Mouse (Mus musculus) erythroblast, embryonic 14.5 days (primary cell): Measurements from ENCODE around the gene Pate1. TPM values are rescaled to one million over a fixed set of nuclear protein-coding genes. Genes with fewer than 3 reads are reported as not detected.

ENCODE experiments used
- H3K27me3 ChIP-seq: 2 replicates; pipeline ENCODE4 v1.6.1; 2012; ENCODE audit warnings: inconsistent platforms; ENCODE audit not compliant: control insufficient read depth
- H3K36me3 ChIP-seq: 2 replicates; pipeline ENCODE4 v1.6.1; 2012; ENCODE audit warnings: mild to moderate bottlenecking, inconsistent platforms; ENCODE audit not compliant: control insufficient read depth
- H3K4me1 ChIP-seq: 2 replicates; pipeline ENCODE4 v1.6.1; 2012; ENCODE audit warnings: inconsistent platforms; ENCODE audit not compliant: control insufficient read depth
- H3K4me3 ChIP-seq: replicated peaks from 2 replicates; pipeline ENCODE3; 2012; ENCODE audit warnings: moderate library complexity, mild to moderate bottlenecking, inconsistent platforms
- H3K9me3 ChIP-seq: 2 replicates; pipeline ENCODE4 v1.6.1; 2012; ENCODE audit warnings: low read length, inconsistent platforms, mixed read lengths; ENCODE audit not compliant: control insufficient read depth
- GATA1 ChIP-seq: IDR thresholded peaks from 2 replicates; pipeline ENCODE4 v1.6.1; 2012; ENCODE audit warnings: low read length, inconsistent platforms, mixed read lengths
- TAL1 ChIP-seq: IDR thresholded peaks from 3 replicates; pipeline ENCODE4 v1.6.1; 2012; ENCODE audit warnings: low read length, inconsistent platforms, mixed read lengths
- polyA plus RNA-seq: library from polyadenylated mRNA; stranded (reverse); fragments of >175 nt; gene quantifications from 2 replicates; pipeline ENCODE4 v1.2.3, GENCODE M21; 2012

Pate1 gene
- polyA plus RNA-seq: not detected in 2 replicates

DNA sequence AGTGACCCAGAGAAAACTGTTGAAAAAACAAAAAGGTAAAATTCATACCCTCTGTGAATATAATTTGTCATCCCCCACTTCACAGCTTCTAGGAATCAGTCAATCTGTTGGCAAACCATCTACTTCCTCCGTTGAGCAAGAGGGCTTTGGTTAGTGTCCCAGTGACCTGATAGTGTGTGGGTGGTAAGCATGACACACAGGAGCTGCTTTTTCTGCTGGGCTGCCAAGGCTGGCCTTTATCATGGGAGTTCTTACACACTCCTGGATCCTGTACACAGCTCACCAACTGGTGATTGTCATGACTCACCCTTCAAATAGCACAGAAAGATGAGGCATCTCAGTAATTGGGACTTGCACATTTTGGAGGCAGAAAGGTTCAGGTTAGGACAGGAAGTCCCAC lies at the start of gene Pate1:
Gene Pate1, minus strand, starts transcription at position 378 of the 400 bp plus-strand sequence.
- Histone ChIP-seq H3K9me3 (no peaks in the 10 kb centered on the region), H3K36me3 (no peaks in the 10 kb centered on the region), H3K4me1 (no peaks in the 10 kb centered on the region), H3K27me3 (no peaks in the 10 kb centered on the region), H3K4me3 (no peak within 1 kb of the TSS)
- no peak for TF ChIP-seq TAL1
- TF ChIP-seq GATA1: no peak

DNA sequence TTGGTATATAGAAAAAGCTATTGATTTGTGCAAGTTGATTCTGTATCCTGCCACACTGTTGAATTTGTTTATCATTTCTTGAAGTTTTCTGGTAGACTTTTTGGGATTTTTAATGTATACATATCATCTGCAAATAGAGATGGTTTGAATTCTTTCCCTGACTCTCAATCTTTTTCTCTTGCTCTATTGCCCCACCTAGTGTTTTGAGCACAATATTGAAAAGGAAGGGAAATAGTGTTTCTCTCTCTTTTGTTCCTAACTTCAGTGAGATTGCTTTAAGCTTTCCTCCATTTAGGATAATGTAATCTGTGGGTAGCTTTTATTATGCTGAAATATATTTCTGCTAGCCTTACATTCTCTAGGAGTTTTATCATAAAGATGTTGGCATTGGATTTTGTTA lies 20.1 kb upstream of the Pate1 start:
- H3K4me1 ChIP-seq: no peaks in the 10 kb centered on the region
- TF ChIP-seq TAL1 (no peak), GATA1 (no peak)
- H3K27me3 ChIP-seq: no peaks in the 10 kb centered on the region
- peaks cover 3% of the 10 kb centered on the region; the same call in 1 of the 2 replicates for H3K9me3 ChIP-seq
- no peak overlapping the region for H3K4me3 ChIP-seq
- H3K36me3 ChIP-seq: no peaks in the 10 kb centered on the region

- H3K4me1 ChIP-seq: no peaks in the 10 kb centered on the region
- TF ChIP-seq TAL1 (no peak), GATA1 (no peak)
These were observed 4.7 kb upstream of the Pate1 start for GRCm38 (mm10) chr9:35691924-35692323.

DNA sequence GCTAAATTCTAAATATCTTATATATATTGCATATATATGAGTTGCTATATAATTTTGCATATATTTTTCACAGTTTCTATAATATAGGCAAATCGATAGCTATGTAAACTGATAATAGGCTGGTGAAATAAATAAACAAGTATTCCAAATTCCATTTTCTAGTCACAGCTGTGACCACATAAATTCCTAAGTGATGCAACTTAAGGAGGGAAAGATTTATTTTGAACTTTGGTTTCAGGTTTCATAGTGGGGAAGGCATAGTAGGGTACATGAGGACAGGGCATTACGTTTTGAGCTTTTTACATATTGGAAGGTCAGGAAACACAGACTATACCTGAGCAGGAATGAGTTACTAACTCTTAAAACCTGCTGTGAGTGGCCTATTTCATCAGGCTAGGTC lies 13.6 kb downstream of the Pate1 start:
- no peak for TF ChIP-seq GATA1
- no peak for TF ChIP-seq TAL1
- no peaks in the 10 kb centered on the region for H3K4me1 ChIP-seq
- no peaks in the 10 kb centered on the region for H3K9me3 ChIP-seq
- no peaks in the 10 kb centered on the region for H3K27me3 ChIP-seq
- H3K36me3 ChIP-seq: no peaks in the 10 kb centered on the region
- no peak overlapping the region for H3K4me3 ChIP-seq

More at GRCm38 (mm10) chr9:35691924-35692323, 4.7 kb upstream of the Pate1 start:
- Histone ChIP-seq H3K4me3 (no peak overlapping the region), H3K9me3 (no peaks in the 10 kb centered on the region), H3K27me3 (no peaks in the 10 kb centered on the region), H3K36me3 (no peaks in the 10 kb centered on the region)

- no peak within 1 kb of the TSS for H3K4me3 ChIP-seq
- 0 out of 2 replicates have a peak, but pooled peaks cover 4% of the 10 kb centered on the region for H3K9me3 ChIP-seq
- TF ChIP-seq TAL1 (no peak), GATA1 (no peak)
- no peaks in the 10 kb centered on the region for H3K27me3 ChIP-seq
- no peaks in the 10 kb centered on the region for H3K36me3 ChIP-seq
- no peaks in the 10 kb centered on the region for H3K4me1 ChIP-seq
These were observed 39.1 kb downstream of the Pate1 start, which contains the start of gene Pate3 for GRCm38 (mm10) chr9:35648102-35648501. Gene Pate3, minus strand, starts transcription at chr9:35648202.

Other genes starting within 250 kb of the Pate1 start
- not detected in 2 replicates for gene Gm1113, start 169.1 kb downstream of the Pate1 start, polyA plus RNA-seq
- gene Ddx25, start 128.9 kb downstream of the Pate1 start, polyA plus RNA-seq: not detected in 2 replicates
- gene Pus3, start 128.8 kb downstream of the Pate1 start, polyA plus RNA-seq: 0.04 and 0.07 TPM in 2 replicates
- 0.09 TPM in 1 of 2 replicates, not detected in the other for gene Pate2, start 117.1 kb downstream of the Pate1 start, polyA plus RNA-seq
- gene Hyls1, start 117.0 kb downstream of the Pate1 start, polyA plus RNA-seq: 0.71 and 0.72 TPM in 2 replicates
- not detected in 2 replicates for gene Pate4, start 75.4 kb downstream of the Pate1 start, polyA plus RNA-seq
- not detected in 2 replicates for gene Pate3, start 39.2 kb downstream of the Pate1 start, polyA plus RNA-seq
- gene Gm17677, start 53.7 kb upstream of the Pate1 start, polyA plus RNA-seq: not detected in 2 replicates
- gene Gm17727, start 90.7 kb upstream of the Pate1 start, polyA plus RNA-seq: not detected in 2 replicates
- gene Gm27235, start 102.7 kb upstream of the Pate1 start, polyA plus RNA-seq: not detected in 2 replicates
- not detected in 2 replicates for gene D730048I06Rik, start 102.7 kb upstream of the Pate1 start, polyA plus RNA-seq
- not detected in 2 replicates for gene 9230110F15Rik, start 156.8 kb upstream of the Pate1 start, polyA plus RNA-seq
- not detected in 2 replicates for gene 9230113P08Rik, start 221.0 kb upstream of the Pate1 start, polyA plus RNA-seq